ENCODE assay signal across 8 mouse cellular contexts in genomic region chr17:24426471-24427169, GRCm38 (mm10). TPM values are rescaled to one million over a fixed set of nuclear protein-coding genes. Genes with fewer than 3 reads are reported as not detected.
A peak's percentile ranks its signal among the peaks of the same experiment; 100 is the strongest.
DNase-seq lines count a peak whose midpoint lies in the region; ATAC-seq and TF ChIP-seq lines count a peak whose summit lies in the region.

Gene Eci1, plus strand, starts transcription at chr17:24426641.

- H3K27me3 ChIP-seq in hindbrain, postnatal 0 days (ENCODE audit: insufficient read depth, low read length): no peaks in the 10 kb centered on the region

- no peaks in the 10 kb centered on the region for H3K9me3 ChIP-seq in hindbrain, postnatal 0 days (ENCODE audit: low read length)

- WGBS in hindbrain, postnatal 0 days: under 1% methylated on average over 48 of the region's 48 CpGs

- intact Hi-C loops in gastrocnemius, adult 2 months (cut with DNase I): no loop called here
- intact Hi-C loops in left cerebral cortex, adult 2 months (cut with DNase I): no loop called here

- ATAC-seq in common myeloid progenitor, adult 5-6 weeks (replicated peaks; ENCODE audit: low read depth, poor library complexity, severe bottlenecking): peak; percentile 98
- ATAC-seq in hindbrain, postnatal 0 days: peak; percentile 99
- ATAC-seq in megakaryocyte, adult 5-6 weeks (ENCODE audit: poor library complexity, severe bottlenecking): peak; percentile 100

- H3K36me3 ChIP-seq in hindbrain, postnatal 0 days (ENCODE audit: insufficient read depth, low read length): peaks cover 25% of the 10 kb centered on the region

- TF ChIP-seq CTCF in gastrocnemius, adult 2 months (IDR thresholded peaks at IDR 0.05): no peak
- TF ChIP-seq CTCF in hindbrain, postnatal 0 days (IDR thresholded peaks at IDR 0.05; ENCODE audit: low read depth): no peak
- TF ChIP-seq CTCF in left cerebral cortex, adult 2 months (IDR thresholded peaks at IDR 0.05): no peak

- DNase-seq in ZHBTc4 (ENCODE audit: low read depth, low spot score): peak; percentile 96
- DNase-seq in gastrocnemius, adult 2 months: peak; percentile 99
- DNase-seq in hindbrain, postnatal 0 days (ENCODE audit: low spot score): peak; percentile 94
- DNase-seq in left cerebral cortex, adult 2 months (ENCODE audit: extremely low spot score in 1 of 2, low spot score in 2 of 2): peak; percentile 86 to 87
- peak; percentile 86 to 87 for DNase-seq in right cerebral cortex, adult 2 months (ENCODE audit: low spot score in 2 of 2)
- peak; percentile 97 for DNase-seq in urinary bladder, postnatal 14 days (ENCODE audit: low spot score)

- peak within 1 kb of the TSS; percentile 97 for H3K4me3 ChIP-seq in gastrocnemius, adult 2 months
- H3K4me3 ChIP-seq in hindbrain, postnatal 0 days (ENCODE audit: low read length): peak within 1 kb of the TSS; percentile 71
- H3K4me3 ChIP-seq in left cerebral cortex, adult 2 months: peak within 1 kb of the TSS; percentile 76

- H3K4me2 ChIP-seq in hindbrain, postnatal 0 days (ENCODE audit: low read depth, low read length): peak within 1 kb of the TSS; percentile 71

- peak within 1 kb of the TSS; percentile 97 for H3K27ac ChIP-seq in gastrocnemius, adult 2 months
- H3K27ac ChIP-seq in hindbrain, postnatal 0 days: peak within 1 kb of the TSS; percentile 96
- H3K27ac ChIP-seq in left cerebral cortex, adult 2 months: peak within 1 kb of the TSS; percentile 84

- no peaks in the 10 kb centered on the region for H3K4me1 ChIP-seq in hindbrain, postnatal 0 days (ENCODE audit: insufficient read depth, low read length)

- peak within 1 kb of the TSS; percentile 80 for H3K9ac ChIP-seq in hindbrain, postnatal 0 days (replicated peaks; ENCODE audit: low read length)

RNA-seq across cellular contexts. Expression of gene Eci1, which starts in this region (rescaled TPM):
- 26.0 and 28.7 TPM in 2 replicates for total RNA-seq in common myeloid progenitor, adult 5-6 weeks (2017)
- 100 to 1,000 TPM; 112 to 209 TPM for total RNA-seq in gastrocnemius, adult 2 months (2021)
- total RNA-seq in hindbrain, postnatal 0 days (2014; rRNA removed): 45.2 and 47.9 TPM in 2 replicates
- polyA plus RNA-seq in hindbrain, postnatal 0 days (2015; fragmentation: Nextera tagmentation; extraction: Ambion mirVana): 56.8 and 60.6 TPM in 2 replicates
- 10 to 100 TPM; 24.4 to 26.2 TPM for total RNA-seq in left cerebral cortex, adult 2 months (2021)
- 26.0 and 30.6 TPM in 2 replicates for total RNA-seq in megakaryocyte, adult 5-6 weeks (2015)
- total RNA-seq in megakaryocyte, adult 5-6 weeks (2017): 10.2 and 19.1 TPM in 2 replicates

Comparison
In these comparisons a context has a peak if more than half of its experiments do, and no peak if none do; other contexts are left out.
1. Peak in every context shown above with its lines: DNase-seq, ATAC-seq, H3K4me3 ChIP-seq and H3K27ac ChIP-seq.